Mouse (Mus musculus) midbrain, embryonic 16.5 days (tissue): ENCODE results near the gene Prkch. TPM values are rescaled to one million over a fixed set of nuclear protein-coding genes. Genes with fewer than 3 reads are reported as not detected.

Experiments
- ATAC-seq: fragments of 200-750 bp; cut with Nextera tagmentation; 2 replicates; pipeline ENCODE4 v1.8.0; 2017; ENCODE audit warnings: moderate TSS enrichment
- H3K27ac ChIP-seq: fragments of 300-500 bp; sonication (generic); 2 replicates; pipeline ENCODE4 v1.5.1; 2014; ENCODE audit warnings: mild to moderate bottlenecking, low read length, mixed read lengths
- H3K27me3 ChIP-seq: fragments of 300-500 bp; sonication (generic); 2 replicates; pipeline ENCODE4 v1.6.1; 2014; ENCODE audit warnings: low read depth, low read length, mixed read lengths; ENCODE audit not compliant: control insufficient read depth, insufficient read depth
- H3K36me3 ChIP-seq: fragments of 300-500 bp; sonication (generic); 2 replicates; pipeline ENCODE4 v1.6.1; 2014; ENCODE audit warnings: mild to moderate bottlenecking, low read length, moderate library complexity, mixed read lengths; ENCODE audit not compliant: control insufficient read depth, insufficient read depth
- H3K4me1 ChIP-seq: fragments of 300-500 bp; sonication (generic); 2 replicates; pipeline ENCODE4 v1.6.1; 2014; ENCODE audit warnings: mild to moderate bottlenecking, low read length, mixed read lengths; ENCODE audit not compliant: control insufficient read depth, insufficient read depth
- H3K4me2 ChIP-seq: fragments of 300-500 bp; sonication (generic); 2 replicates; pipeline ENCODE4 v1.6.1; 2014; ENCODE audit warnings: mild to moderate bottlenecking, low read length, mixed read lengths
- H3K4me3 ChIP-seq: fragments of 300-500 bp; sonication (generic); 2 replicates; pipeline ENCODE4 v1.5.1; 2014; ENCODE audit warnings: low read depth, mild to moderate bottlenecking, low read length, moderate library complexity, mixed read lengths
- H3K9ac ChIP-seq: fragments of 300-500 bp; sonication (generic); 2 replicates; pipeline ENCODE4 v1.6.1; 2014; ENCODE audit warnings: low read depth, low read length, mixed read lengths
- H3K9me3 ChIP-seq: fragments of 300-500 bp; sonication (generic); replicated peaks from 2 replicates; pipeline ENCODE4 v1.6.1; 2014; ENCODE audit warnings: mild to moderate bottlenecking, low read length, mixed read lengths; ENCODE audit not compliant: control insufficient read depth, poor library complexity, severe bottlenecking
- WGBS: fragments of 180-500 bp; shearing (Covaris S2); extraction: QIAGEN DNeasy Blood & Tissue Kit; methylation state at CpG from one replicate; pipeline ENCODE4 v1.1.7; 2014; 5-methylcytosine and 5-hydroxymethylcytosine counted together
- polyA plus RNA-seq: library from polyadenylated mRNA; unstranded; fragments of >200 nt; fragmentation: Nextera tagmentation; extraction: Ambion mirVana; gene quantifications from 2 replicates; pipeline ENCODE4 v1.2.1, GENCODE M21; 2015

Gene Prkch
- polyA plus RNA-seq, 1 experiment from 2014 or later, result 10.4 TPM

DNA sequence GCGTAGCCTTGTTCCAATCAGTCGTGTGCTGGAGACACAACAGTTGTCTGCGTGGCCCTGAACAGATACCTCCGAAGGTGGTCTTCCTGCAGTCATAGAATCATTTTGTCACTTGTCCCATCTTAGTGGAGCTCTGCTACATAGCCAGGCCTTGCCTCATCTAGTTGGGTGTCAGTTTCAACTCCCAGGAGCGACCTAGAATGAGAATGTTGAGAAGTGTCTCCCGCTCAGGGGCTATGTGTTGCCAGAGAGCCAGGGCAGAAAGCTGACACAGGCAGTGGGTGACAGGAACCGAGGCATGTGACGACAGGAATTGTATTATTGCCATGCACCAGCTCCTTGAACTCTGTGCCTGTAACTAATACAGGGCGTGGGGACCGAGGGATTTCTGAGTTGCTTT, 133.4 kb downstream of the Prkch start:
- 90% methylated on average over 10 of the region's 10 CpGs for WGBS
- H3K9me3 ChIP-seq, result no peaks in the 10 kb centered on the region

DNA sequence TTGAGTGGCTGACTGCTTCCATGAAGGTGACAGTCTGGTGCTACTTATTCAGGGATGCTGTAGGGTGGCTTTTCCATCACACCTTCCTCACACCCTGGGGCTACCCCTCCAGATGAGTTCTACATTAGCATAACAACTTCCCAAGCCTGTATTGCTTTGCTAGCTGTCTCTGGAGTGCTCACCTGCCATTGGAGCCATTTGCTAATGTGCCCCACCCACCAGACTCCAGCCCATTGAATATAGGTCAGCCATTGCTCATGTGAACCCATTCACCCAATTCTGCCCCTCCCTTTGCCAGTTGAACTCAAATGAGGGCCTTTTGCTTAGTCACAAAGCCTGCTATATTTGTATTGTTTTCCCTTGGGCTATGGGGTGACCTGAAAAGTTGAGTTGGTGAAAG, 135.2 kb downstream of the Prkch start:
- Histone ChIP-seq H3K4me2 (no peak overlapping the region), H3K27me3 (no peaks in the 10 kb centered on the region), H3K4me1 (peaks cover 3% of the 10 kb centered on the region; the same call in 1 of the 2 replicates), H3K36me3 (0 out of 2 replicates have a peak, but pooled peaks cover 3% of the 10 kb centered on the region), H3K9ac (no peak overlapping the region), H3K27ac (no peak overlapping the region), H3K9me3 (no peaks in the 10 kb centered on the region), H3K4me3 (no peak overlapping the region)
- ATAC-seq, result no peak

More for the DNA sequence above, 133.4 kb downstream of the Prkch start:
- Histone ChIP-seq H3K27ac (no peak overlapping the region), H3K4me1 (peaks cover 3% of the 10 kb centered on the region; the same call in 1 of the 2 replicates), H3K4me2 (no peak overlapping the region), H3K27me3 (no peaks in the 10 kb centered on the region), H3K9ac (no peak overlapping the region), H3K4me3 (no peak overlapping the region), H3K36me3 (no peaks in the 10 kb centered on the region)
- ATAC-seq, result no peak

- H3K9ac ChIP-seq, result no peak overlapping the region
- H3K27me3 ChIP-seq, result no peaks in the 10 kb centered on the region
- H3K4me1 ChIP-seq, result peaks cover 3% of the 10 kb centered on the region; the same call in 1 of the 2 replicates
- 0 out of 2 replicates have a peak, but pooled peaks cover 3% of the 10 kb centered on the region for H3K36me3 ChIP-seq
- no peaks in the 10 kb centered on the region for H3K9me3 ChIP-seq
- no peak overlapping the region for H3K4me2 ChIP-seq
- no peak overlapping the region for H3K27ac ChIP-seq
- WGBS, result 100% methylated on average over 2 of the region's 2 CpGs
- ATAC-seq, result no peak
- H3K4me3 ChIP-seq, result no peak overlapping the region
Observed at GRCm38 (mm10) chr12:73720466-73720865, 135.9 kb downstream of the Prkch start.

GRCm38 (mm10) chr12:73722060-73722459, 137.5 kb downstream of the Prkch start:
- H3K27ac ChIP-seq, result no peak overlapping the region
- no peak overlapping the region for H3K4me2 ChIP-seq
- H3K4me3 ChIP-seq, result no peak overlapping the region
- H3K9ac ChIP-seq, result no peak overlapping the region
- 0 out of 2 replicates have a peak, but pooled peaks cover 3% of the 10 kb centered on the region for H3K36me3 ChIP-seq
- ATAC-seq, result no peak
- no peaks in the 10 kb centered on the region for H3K27me3 ChIP-seq
- 79% methylated on average over 3 of the region's 3 CpGs for WGBS
- no peaks in the 10 kb centered on the region for H3K9me3 ChIP-seq
- H3K4me1 ChIP-seq, result no peaks in the 10 kb centered on the region

DNA sequence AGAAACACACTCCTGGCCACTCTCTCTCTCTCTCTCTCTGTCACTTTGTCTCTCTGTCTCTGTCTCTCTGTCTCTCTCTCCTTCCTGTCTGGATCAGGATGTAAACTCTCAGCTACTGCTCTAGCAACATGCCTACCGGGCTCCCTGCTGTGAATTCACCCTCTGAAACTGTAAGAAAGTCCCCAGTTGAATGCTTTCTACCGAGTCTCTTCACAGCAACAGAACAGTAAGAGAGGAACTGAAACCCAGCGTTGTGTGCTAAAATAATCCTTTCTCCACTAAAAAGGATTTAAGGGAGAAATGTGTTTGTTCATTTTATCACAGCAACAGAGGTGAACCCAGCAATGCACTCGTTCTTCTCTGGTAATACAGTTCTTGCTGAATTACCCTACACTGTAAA, 138.5 kb downstream of the Prkch start:
- H3K4me1 ChIP-seq, result no peaks in the 10 kb centered on the region
- no peak overlapping the region for H3K4me3 ChIP-seq
- no peaks in the 10 kb centered on the region for H3K27me3 ChIP-seq
- no peak overlapping the region for H3K9ac ChIP-seq
- no peak overlapping the region for H3K4me2 ChIP-seq
- 74% methylated on average over 4 of the region's 4 CpGs for WGBS
- H3K36me3 ChIP-seq, result 0 out of 2 replicates have a peak, but pooled peaks cover 3% of the 10 kb centered on the region
- no peak for ATAC-seq
- H3K27ac ChIP-seq, result no peak overlapping the region
- H3K9me3 ChIP-seq, result no peaks in the 10 kb centered on the region

GRCm38 (mm10) chr12:73723887-73724286, 139.3 kb downstream of the Prkch start:
- H3K4me2 ChIP-seq, result no peak overlapping the region
- H3K9me3 ChIP-seq, result no peaks in the 10 kb centered on the region
- WGBS, result 93% methylated on average over 10 of the region's 10 CpGs
- H3K36me3 ChIP-seq, result 0 out of 2 replicates have a peak, but pooled peaks cover 3% of the 10 kb centered on the region
- H3K4me1 ChIP-seq, result no peaks in the 10 kb centered on the region
- H3K27ac ChIP-seq, result no peak overlapping the region
- H3K4me3 ChIP-seq, result no peak overlapping the region
- no peak for ATAC-seq
- no peak overlapping the region for H3K9ac ChIP-seq
- H3K27me3 ChIP-seq, result 0 out of 2 replicates have a peak, but pooled peaks cover 4% of the 10 kb centered on the region

GRCm38 (mm10) chr12:73725825-73726604, 141.4 kb downstream of the Prkch start:
- Histone ChIP-seq H3K27me3 (0 out of 2 replicates have a peak, but pooled peaks cover 4% of the 10 kb centered on the region), H3K36me3 (0 out of 2 replicates have a peak, but pooled peaks cover 3% of the 10 kb centered on the region), H3K4me3 (no peak overlapping the region), H3K4me2 (no peak overlapping the region), H3K9ac (no peak overlapping the region), H3K4me1 (0 out of 2 replicates have a peak, but pooled peaks cover 2% of the 10 kb centered on the region), H3K27ac (no peak overlapping the region), H3K9me3 (no peaks in the 10 kb centered on the region)
- WGBS, result 93% methylated on average over 9 of the region's 9 CpGs
- no peak for ATAC-seq

- H3K4me3 ChIP-seq, result no peak overlapping the region
- 0 out of 2 replicates have a peak, but pooled peaks cover 4% of the 10 kb centered on the region for H3K27me3 ChIP-seq
- WGBS, result 86% methylated on average over 1 of the region's 1 CpGs
Observed at GRCm38 (mm10) chr12:73727046-73727445, 142.4 kb downstream of the Prkch start.

DNA sequence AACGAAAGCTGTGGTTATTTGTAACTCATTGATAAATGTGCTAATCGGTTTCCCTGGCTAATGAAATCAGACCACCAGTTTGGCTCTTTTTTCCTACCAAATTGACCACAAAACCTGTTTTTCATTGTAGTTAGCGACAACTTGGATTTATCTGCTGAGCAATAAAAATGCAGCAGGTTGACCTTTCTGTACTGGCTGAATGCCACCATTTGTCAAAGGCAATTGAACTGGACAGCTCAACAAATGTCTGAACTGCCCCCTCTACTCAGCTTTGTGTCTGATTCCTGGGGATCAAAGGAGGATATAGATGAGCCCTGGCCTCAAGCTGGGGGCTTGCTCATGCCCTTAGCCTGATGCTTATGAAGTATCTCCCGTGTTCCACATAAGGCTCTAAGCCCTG, 146.0 kb downstream of the Prkch start:
- ATAC-seq, result no peak
- H3K4me3 ChIP-seq, result no peak overlapping the region
- H3K4me2 ChIP-seq, result no peak overlapping the region
- whole genome bisulfite sequencing, result 9% methylated on average over 4 of the region's 4 CpGs
- no peak overlapping the region for H3K9ac ChIP-seq
- H3K27ac ChIP-seq, result no peak overlapping the region
- no peaks in the 10 kb centered on the region for H3K9me3 ChIP-seq
- peaks cover 9% of the 10 kb centered on the region for H3K4me1 ChIP-seq
- H3K27me3 ChIP-seq, result peaks cover 10% of the 10 kb centered on the region; the same call in 1 of the 2 replicates
- H3K36me3 ChIP-seq, result no peaks in the 10 kb centered on the region

More at GRCm38 (mm10) chr12:73727046-73727445, 142.4 kb downstream of the Prkch start:
- no peak for ATAC-seq
- H3K4me1 ChIP-seq, result peaks cover 6% of the 10 kb centered on the region
- H3K9ac ChIP-seq, result no peak overlapping the region
- no peaks in the 10 kb centered on the region for H3K9me3 ChIP-seq
- H3K4me2 ChIP-seq, result no peak overlapping the region
- H3K27ac ChIP-seq, result no peak overlapping the region
- 0 out of 2 replicates have a peak, but pooled peaks cover 3% of the 10 kb centered on the region for H3K36me3 ChIP-seq
